Mouse (Mus musculus) C2C12 (cell line): Measurements from ENCODE around the gene P3h2.

Experiments
- CTCF ChIP-seq: IDR thresholded peaks from one replicate; pipeline ENCODE4 v1.5.1; 2011; ENCODE audit not compliant: control insufficient read depth, insufficient read depth, insufficient read length
- USF1 ChIP-seq: IDR thresholded peaks from one replicate; pipeline ENCODE4 v1.6.1; 2011; ENCODE audit warnings: low read depth, mild to moderate bottlenecking, control low read depth, moderate library complexity

- TF ChIP-seq CTCF: no peak
- no peak for TF ChIP-seq USF1
Measured at GRCm38 (mm10) chr16:26024543-26024942, 81.0 kb downstream of the P3h2 start.
